Mouse (Mus musculus) splenic B cell, adult 2 months (primary cell): ENCODE results near the gene Usp12.

Source experiments
- DNase-seq: peaks from one replicate; pipeline ENCODE4 v3.0.0-alpha.2; 2011; ENCODE audit warnings: low read depth, low spot score
- H3K27me3 ChIP-seq: 2 replicates; pipeline ENCODE4 v1.6.1; 2012; ENCODE audit warnings: mild to moderate bottlenecking, low read length, moderate library complexity, mixed read lengths; ENCODE audit not compliant: control insufficient read depth, poor library complexity, insufficient read depth, severe bottlenecking
- H3K36me3 ChIP-seq: 2 replicates; pipeline ENCODE4 v1.6.1; 2012; ENCODE audit warnings: mild to moderate bottlenecking, low read length, moderate library complexity, mixed read lengths; ENCODE audit not compliant: control insufficient read depth, poor library complexity, insufficient read depth, severe bottlenecking

Usp12 gene

GRCm38 (mm10) chr5:146794853-146795252 is at the start of gene Usp12:
Gene Usp12 (minus strand): TSS chr5:146795006.
- Histone ChIP-seq H3K27me3 (no peaks in the 10 kb centered on the region), H3K36me3 (no peaks in the 10 kb centered on the region)
- DNase-seq, result peak; percentile 97

GRCm38 (mm10) chr5:146844301-146844941 is 49.6 kb upstream of the Usp12 start:
- Histone ChIP-seq H3K27me3 (no peaks in the 10 kb centered on the region), H3K36me3 (no peaks in the 10 kb centered on the region)
- DNase-seq, result peak; percentile 58

GRCm38 (mm10) chr5:146841996-146842395 is 47.2 kb upstream of the Usp12 start:
- Histone ChIP-seq H3K36me3 (0 out of 2 replicates have a peak, but pooled peaks cover 3% of the 10 kb centered on the region), H3K27me3 (no peaks in the 10 kb centered on the region)
- no peak for DNase-seq

DNA sequence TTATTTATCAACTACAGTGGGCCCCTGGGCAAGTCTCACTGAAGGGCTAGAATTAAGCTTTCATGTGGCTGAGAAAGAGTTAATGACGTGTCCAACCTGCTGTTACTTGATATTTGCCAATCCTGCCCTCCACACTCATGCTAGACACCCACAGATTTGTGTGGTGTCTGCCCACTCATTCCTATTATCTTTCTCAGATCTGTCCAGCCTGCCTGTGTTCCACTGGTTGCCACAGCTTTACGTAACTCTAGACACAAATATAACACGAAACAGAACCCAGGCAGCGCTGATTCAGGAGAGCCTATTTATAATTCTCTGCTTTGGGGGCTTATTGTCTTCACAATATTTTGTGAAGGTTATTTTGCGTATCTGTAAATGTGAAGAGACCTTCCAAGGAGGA is 46.5 kb upstream of the Usp12 start:
- H3K36me3 ChIP-seq, result 0 out of 2 replicates have a peak, but pooled peaks cover 3% of the 10 kb centered on the region
- no peaks in the 10 kb centered on the region for H3K27me3 ChIP-seq
- no peak for DNase-seq

DNA sequence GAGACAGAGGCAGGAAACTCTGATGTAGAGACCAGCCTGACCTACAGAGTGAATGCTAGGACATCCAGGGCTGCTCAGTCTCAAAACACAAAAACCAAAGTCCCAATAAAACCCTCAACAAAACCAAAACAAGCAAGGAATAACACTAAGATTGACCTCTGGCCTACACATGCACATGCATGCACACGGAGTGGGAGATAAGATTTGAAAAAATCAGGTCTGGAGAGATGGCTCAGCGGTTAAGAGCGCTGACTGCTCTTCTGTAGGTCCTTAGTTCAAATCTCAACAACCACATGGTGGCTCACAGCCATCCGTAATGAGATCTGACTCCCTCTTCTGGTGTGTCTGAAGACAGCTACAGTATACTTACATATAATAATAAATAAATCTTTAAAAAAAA is 45.6 kb upstream of the Usp12 start:
- no peak for DNase-seq
- peaks cover 6% of the 10 kb centered on the region; the same call in 1 of the 2 replicates for H3K36me3 ChIP-seq

DNA sequence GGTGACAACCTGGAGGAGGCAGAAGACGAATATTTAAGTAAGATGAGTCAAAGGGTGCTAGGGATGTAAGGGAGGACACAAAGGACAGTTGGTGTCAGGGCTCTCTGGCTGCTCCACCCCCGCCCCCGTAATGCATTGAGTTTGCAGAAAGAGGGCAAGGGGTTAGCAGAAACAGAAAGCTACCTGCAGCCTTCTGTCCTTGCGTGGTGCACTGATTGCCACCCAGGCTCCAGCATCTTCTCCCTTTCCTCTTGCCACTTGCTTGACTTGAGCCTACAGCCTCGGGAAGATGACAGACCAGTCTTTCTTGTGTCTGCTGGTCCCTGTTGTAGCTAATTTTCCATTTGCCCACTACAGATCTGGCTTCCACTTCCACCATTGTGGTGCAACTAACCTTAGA is 45.0 kb upstream of the Usp12 start:
- Histone ChIP-seq H3K36me3 (peaks cover 12% of the 10 kb centered on the region), H3K27me3 (no peaks in the 10 kb centered on the region)
- no peak for DNase-seq

More for the DNA sequence above, 45.6 kb upstream of the Usp12 start:
- no peaks in the 10 kb centered on the region for H3K27me3 ChIP-seq

DNA sequence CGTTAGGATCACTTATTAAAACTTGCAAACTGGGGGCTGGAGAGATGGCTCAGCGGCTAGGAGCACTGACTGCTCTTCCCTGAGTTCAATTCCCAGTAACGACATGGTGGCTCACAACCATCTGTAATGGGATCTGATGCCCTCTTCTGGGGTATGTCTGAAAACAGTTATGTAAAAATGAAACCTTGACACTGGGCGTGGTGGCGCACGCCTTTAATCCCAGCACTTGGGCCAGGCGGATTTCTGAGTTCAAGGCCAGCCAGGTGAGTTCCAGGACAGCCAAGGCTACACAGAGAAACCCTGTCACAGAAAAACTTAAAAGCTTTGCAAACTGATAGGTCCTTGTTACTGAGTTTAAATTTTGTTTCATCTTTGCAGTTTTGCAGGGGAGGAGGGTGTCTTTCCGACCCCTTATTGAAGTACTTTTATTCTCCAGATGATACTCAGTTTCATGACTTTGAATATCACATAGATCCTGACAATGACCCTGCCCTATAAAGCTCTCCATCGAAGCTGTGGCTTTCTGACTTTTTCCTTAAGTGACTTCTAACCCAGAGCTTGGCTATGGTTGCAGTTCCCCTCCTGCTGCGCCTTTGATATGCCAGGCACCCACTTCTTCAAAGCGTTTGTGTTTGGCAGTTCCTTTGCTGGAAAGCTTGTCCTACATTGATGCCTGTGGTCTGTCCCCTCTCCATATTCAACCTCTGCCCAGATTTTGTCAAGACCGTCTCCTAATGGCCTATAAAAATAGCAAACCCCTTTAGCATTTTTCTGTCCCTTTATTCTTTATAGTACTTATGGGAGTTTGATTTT is 44.2 kb upstream of the Usp12 start:
- no peak for DNase-seq
- Histone ChIP-seq H3K36me3 (peaks cover 12% of the 10 kb centered on the region), H3K27me3 (no peaks in the 10 kb centered on the region)

DNA sequence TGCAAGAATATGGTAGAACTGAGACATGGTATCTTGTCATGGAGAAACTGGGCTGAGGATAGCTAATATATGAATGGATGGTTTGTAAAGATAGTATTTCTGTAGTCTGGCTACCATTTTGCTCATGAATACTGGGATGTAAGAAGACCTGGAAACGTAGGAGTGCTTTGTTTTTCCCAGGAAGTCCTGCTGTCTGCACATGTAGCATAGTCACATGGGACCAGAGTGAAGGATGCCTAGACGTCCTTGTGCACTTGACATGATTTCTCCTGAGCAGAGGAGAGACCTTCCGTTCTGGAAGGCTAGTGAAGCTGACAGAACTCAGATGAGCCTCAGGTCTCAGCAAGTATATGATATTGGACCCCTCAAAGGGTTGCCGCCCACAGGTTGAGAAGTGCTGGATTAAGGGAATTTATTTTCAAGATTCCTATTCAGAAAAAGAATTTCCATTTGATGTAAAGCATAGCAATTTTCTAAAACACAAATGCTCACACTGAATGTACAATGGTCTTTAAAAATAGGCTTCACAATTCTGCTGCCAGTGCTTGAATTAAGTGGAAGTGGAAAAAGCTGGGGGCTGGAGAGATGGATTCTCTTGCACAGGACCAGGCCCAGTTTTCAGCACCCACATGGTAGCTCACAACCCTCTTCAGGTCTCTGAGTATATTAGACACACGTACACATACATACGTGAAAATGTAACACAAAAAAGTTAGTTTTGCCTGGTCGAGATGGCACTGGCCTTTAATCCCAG is 43.3 kb upstream of the Usp12 start:
- H3K36me3 ChIP-seq, result peaks cover 12% of the 10 kb centered on the region
- no peaks in the 10 kb centered on the region for H3K27me3 ChIP-seq
- no peak for DNase-seq

GRCm38 (mm10) chr5:146834959-146835358 is 40.2 kb upstream of the Usp12 start:
- Histone ChIP-seq H3K36me3 (peaks cover 12% of the 10 kb centered on the region), H3K27me3 (no peaks in the 10 kb centered on the region)
- DNase-seq, result no peak

DNA sequence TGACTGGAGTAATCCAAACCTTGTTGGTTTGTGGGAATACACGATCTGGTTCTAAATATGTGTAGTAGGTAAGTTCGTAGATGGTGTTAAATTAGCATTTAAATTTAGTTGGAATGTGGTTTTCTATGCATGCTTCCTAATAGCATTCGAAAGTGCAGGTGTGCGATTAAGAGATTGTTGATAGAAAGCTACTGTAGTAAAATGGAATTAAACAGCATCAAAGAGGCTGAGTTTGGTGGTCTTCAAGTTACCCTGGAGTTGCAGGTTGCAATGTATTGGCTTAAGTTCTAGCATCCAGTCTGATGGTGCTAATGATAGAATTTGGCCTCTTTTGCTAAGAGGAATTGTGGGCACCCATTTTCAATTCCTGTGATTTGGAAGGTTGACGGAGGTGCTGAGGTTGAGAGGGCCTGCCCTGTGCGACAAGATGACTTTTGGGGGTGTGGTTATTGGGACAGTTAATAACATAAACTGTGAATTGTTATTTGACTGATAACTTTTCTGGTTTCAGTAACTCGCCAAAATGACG is 38.9 kb upstream of the Usp12 start:
- H3K27me3 ChIP-seq, result no peaks in the 10 kb centered on the region
- no peak for DNase-seq
- peaks cover 12% of the 10 kb centered on the region for H3K36me3 ChIP-seq

DNA sequence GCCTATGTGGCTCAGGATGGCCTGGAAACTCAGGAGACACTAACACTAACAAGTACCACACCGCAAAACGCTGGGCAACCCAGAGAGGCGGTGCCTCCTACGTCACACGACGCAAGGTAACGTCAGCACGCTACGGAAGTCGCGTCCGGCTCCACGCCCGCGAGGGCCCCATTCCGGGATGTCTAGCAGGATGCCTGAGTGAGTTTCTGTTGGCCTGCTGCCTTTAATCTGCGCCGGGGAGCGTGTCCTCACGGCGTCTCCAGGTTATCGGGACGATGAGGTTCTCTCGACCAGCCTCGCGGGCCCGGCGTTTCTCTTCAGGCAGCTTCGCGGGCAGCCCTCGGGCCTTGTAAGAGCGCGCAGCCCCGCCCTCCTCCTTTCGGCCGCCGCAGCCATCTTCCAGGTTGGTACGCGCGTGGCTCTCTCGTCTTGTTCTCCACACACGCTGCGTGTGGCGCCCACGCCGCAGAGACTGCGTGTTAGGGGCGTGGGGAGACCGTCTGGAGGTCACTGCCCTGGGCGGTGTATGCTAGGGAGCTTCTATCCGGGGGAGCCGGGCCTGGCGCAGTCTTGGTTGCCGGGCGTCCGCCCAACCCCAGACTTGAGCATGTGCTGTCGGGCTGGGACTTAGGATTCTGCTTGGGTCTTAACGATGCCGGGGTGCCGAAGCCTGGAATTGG is 38.1 kb upstream of the Usp12 start, which contains the start of gene Rpl21:
TSS of gene Rpl21 (plus strand) at position 122 of the 680 bp plus-strand sequence.
- Histone ChIP-seq H3K27me3 (no peaks in the 10 kb centered on the region), H3K36me3 (peaks cover 9% of the 10 kb centered on the region)
- DNase-seq, result peak; percentile 97

DNA sequence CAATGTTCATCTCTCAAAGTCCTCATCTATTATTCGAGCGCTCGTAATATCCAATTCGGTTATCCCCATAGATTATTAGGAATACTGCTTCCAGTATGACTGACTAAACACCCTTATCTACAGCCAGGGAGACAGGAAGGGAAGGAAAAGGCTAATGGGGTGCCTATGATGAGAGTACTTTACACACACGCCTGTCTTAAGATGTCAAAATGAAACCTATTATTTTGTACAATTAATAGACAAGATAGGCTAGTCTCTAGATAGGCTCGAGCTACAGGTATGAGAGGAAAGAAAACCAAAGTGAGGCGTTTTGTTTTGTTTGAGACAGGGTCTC is 37.6 kb upstream of the Usp12 start:
- H3K27me3 ChIP-seq, result no peaks in the 10 kb centered on the region
- peaks cover 9% of the 10 kb centered on the region for H3K36me3 ChIP-seq
- no peak for DNase-seq

DNA sequence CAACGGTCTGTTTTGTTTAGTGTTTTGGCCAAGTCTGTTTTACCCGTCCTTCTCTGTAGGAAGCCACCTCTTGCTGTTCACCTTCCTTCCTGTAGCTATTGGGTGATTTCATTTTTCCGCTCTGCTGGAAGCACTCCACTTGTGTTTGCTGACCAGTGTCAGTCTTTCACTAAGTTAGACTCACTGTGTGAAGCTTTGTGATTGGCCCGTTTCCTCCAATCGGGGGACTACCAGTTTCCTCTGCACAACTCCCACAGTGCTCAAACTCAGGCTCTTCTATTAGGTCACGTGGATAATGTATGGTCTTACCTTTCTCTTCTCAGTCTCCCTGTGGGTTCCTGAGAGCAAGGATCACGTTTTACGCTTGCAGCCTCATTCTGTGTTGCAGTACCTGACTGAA is 34.7 kb upstream of the Usp12 start:
- no peaks in the 10 kb centered on the region; the same call in 1 of the 2 replicates for H3K36me3 ChIP-seq
- H3K27me3 ChIP-seq, result no peaks in the 10 kb centered on the region
- peak; percentile 78 for DNase-seq

DNA sequence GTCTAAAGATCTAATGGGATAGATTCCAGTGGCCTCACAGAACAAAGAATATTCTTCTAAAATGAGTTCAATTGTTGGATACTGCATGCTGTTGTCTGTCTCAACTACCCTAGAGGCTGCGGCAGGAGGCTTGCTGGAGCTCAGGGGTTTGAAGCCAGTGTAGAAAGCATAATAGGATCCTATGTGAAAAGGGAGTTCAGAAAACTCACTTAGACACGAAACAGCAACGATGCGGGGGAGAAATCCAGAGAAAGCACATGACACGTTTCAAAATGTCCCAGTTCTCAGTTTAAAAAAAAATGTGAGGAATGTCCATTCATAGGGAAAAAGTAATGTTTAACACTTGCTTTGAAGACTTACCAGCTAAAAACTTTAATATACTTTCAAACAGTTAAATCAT is 28.2 kb upstream of the Usp12 start:
- DNase-seq, result no peak
- H3K36me3 ChIP-seq, result no peaks in the 10 kb centered on the region; the same call in 1 of the 2 replicates

More for the DNA sequence above, 28.2 kb upstream of the Usp12 start:
- no peaks in the 10 kb centered on the region for H3K27me3 ChIP-seq
